Mouse (Mus musculus): Measurements from ENCODE around the gene Cd320.

- no peak for TF ChIP-seq CTCF (IDR thresholded peaks at IDR 0.05; ENCODE audit: borderline replicate concordance, control insufficient read depth, extremely low read depth, insufficient read depth, low read length, poor library complexity)
- TF ChIP-seq POLR2A (IDR thresholded peaks at IDR 0.05; ENCODE audit: control insufficient read depth, extremely low read depth, insufficient read depth, low read length, poor library complexity), result no peak
These were observed 17.4 kb upstream of the Cd320 start for GRCm38 (mm10) chr17:33825462-33825861.

Data from thymus, adult 2 months (tissue).